Mouse (Mus musculus): Measurements from ENCODE around the gene Stxbp3.

GRCm38 (mm10) chr3:108797723-108798122 is 42.6 kb downstream of the Stxbp3 start:
- no peak for TF ChIP-seq GATA1 (IDR thresholded peaks at IDR 0.05; ENCODE audit: low read length)
- no peak for TF ChIP-seq TAL1 (IDR thresholded peaks at IDR 0.05; ENCODE audit: low read length)

Measured in erythroblast, embryonic 14.5 days (primary cell).